Mouse (Mus musculus) thymus, postnatal 0 days (tissue): ENCODE results near the gene Mettl14. TPM values are rescaled to one million over a fixed set of nuclear protein-coding genes. Genes with fewer than 3 reads are reported as not detected.

Experiments used
- DNase-seq: peaks from one replicate; pipeline ENCODE4 v3.0.0-alpha.2; 2015; ENCODE audit warnings: low spot score
- polyA plus RNA-seq: library from polyadenylated mRNA; unstranded; fragments of >200 nt; fragmentation: Nextera tagmentation; extraction: Ambion mirVana; gene quantifications from 2 replicates; pipeline ENCODE4 v1.2.1, GENCODE M21; 2015

Gene Mettl14
- polyA plus RNA-seq, 1 experiment from 2014 or later, result 26.5 TPM

GRCm38 (mm10) chr3:123321612-123322011 lies 64.3 kb downstream of the Mettl14 start:
- DNase-seq, result no peak

- no peak for DNase-seq
These were observed 65.6 kb downstream of the Mettl14 start for GRCm38 (mm10) chr3:123320341-123320740.

Other genes starting within 250 kb of the Mettl14 start
- 2.3 and 3.3 TPM in 2 replicates for gene Synpo2, start 150.0 kb downstream of the Mettl14 start, polyA plus RNA-seq
- 24.4 and 25.6 TPM in 2 replicates for gene Sec24d, start 118.7 kb downstream of the Mettl14 start, polyA plus RNA-seq
- 0.32 and 0.48 TPM in 2 replicates for gene Prss12, start 60.8 kb upstream of the Mettl14 start, polyA plus RNA-seq